Mouse (Mus musculus) limb, embryonic 10.5 days (tissue): Measurements from ENCODE around the gene Pdf. TPM values are rescaled to one million over a fixed set of nuclear protein-coding genes. Genes with fewer than 3 reads are reported as not detected.
"Not testable (repeated sequence)": the region's sequence is repeated elsewhere in the genome, so short reads cannot be mapped to it uniquely, and the experiment has no call there.

Source experiments
- DNase-seq: peaks from one replicate; pipeline ENCODE4 v3.0.0-alpha.2; 2017; ENCODE audit warnings: low spot score
- H3K27ac ChIP-seq: fragments of 300-500 bp; sonication (generic); 2 replicates; pipeline ENCODE4 v1.5.1; 2016; ENCODE audit warnings: mild to moderate bottlenecking
- H3K27me3 ChIP-seq: fragments of 300-500 bp; sonication (generic); 2 replicates; pipeline ENCODE4 v1.6.1; 2016; ENCODE audit warnings: low read depth, mild to moderate bottlenecking; ENCODE audit not compliant: poor library complexity, severe bottlenecking
- H3K36me3 ChIP-seq: fragments of 300-500 bp; sonication (generic); 2 replicates; pipeline ENCODE4 v1.6.1; 2016; ENCODE audit warnings: mild to moderate bottlenecking, moderate library complexity
- H3K4me1 ChIP-seq: fragments of 300-500 bp; sonication (generic); 2 replicates; pipeline ENCODE4 v1.6.1; 2016
- H3K4me3 ChIP-seq: fragments of 300-500 bp; sonication (generic); 2 replicates; pipeline ENCODE4 v1.5.1; 2016; ENCODE audit warnings: mild to moderate bottlenecking, moderate library complexity
- H3K9me3 ChIP-seq: fragments of 300-500 bp; sonication (generic); replicated peaks from 2 replicates; pipeline ENCODE4 v1.6.1; 2016; ENCODE audit warnings: mild to moderate bottlenecking
- WGBS: fragments of 180-500 bp; shearing (Covaris S2); methylation state at CpG from one replicate; pipeline ENCODE4 v1.1.7; 2016; 5-methylcytosine and 5-hydroxymethylcytosine counted together
- polyA plus RNA-seq: library from polyadenylated mRNA; unstranded; fragments of >200 nt; fragmentation: Nextera tagmentation; extraction: Ambion mirVana; gene quantifications from 2 replicates; pipeline ENCODE4 v1.2.1, GENCODE M21; 2016

Gene Pdf
- polyA plus RNA-seq, 1 experiment from 2014 or later, result 61.1 TPM

- 4% methylated on average over 66 of the region's 66 CpGs for WGBS
- peaks cover 25% of the 10 kb centered on the region for H3K4me1 ChIP-seq
- H3K27ac ChIP-seq, result peak within 1 kb of the TSS; percentile 91
These were observed 17.5 kb downstream of the Pdf start, which contains the start of gene Vps4a for GRCm38 (mm10) chr8:107030650-107031576. Vps4a (plus strand) TSS chr8:107031222.

GRCm38 (mm10) chr8:107030058-107030457 is 18.4 kb downstream of the Pdf start:
- Histone ChIP-seq H3K9me3 (no peaks in the 10 kb centered on the region), H3K4me3 (no peak overlapping the region), H3K4me1 (peaks cover 25% of the 10 kb centered on the region), H3K36me3 (no peaks in the 10 kb centered on the region), H3K27me3 (no peaks in the 10 kb centered on the region), H3K27ac (no peak overlapping the region)
- no peak for DNase-seq
- 75% methylated on average over 5 of the region's 5 CpGs for WGBS

More at GRCm38 (mm10) chr8:107030650-107031576, 17.5 kb downstream of the Pdf start, which contains the start of gene Vps4a:
- Histone ChIP-seq H3K27me3 (no peaks in the 10 kb centered on the region), H3K36me3 (peaks cover 7% of the 10 kb centered on the region), H3K4me3 (peak within 1 kb of the TSS; percentile 98), H3K9me3 (no peaks in the 10 kb centered on the region)
- peak; percentile 96 for DNase-seq

- WGBS, result 84% methylated on average over 3 of the region's 3 CpGs
- Histone ChIP-seq H3K9me3 (no peaks in the 10 kb centered on the region), H3K4me1 (peaks cover 25% of the 10 kb centered on the region), H3K27ac (no peak overlapping the region), H3K36me3 (no peaks in the 10 kb centered on the region), H3K27me3 (no peaks in the 10 kb centered on the region), H3K4me3 (no peak overlapping the region)
- DNase-seq, result no peak
These were observed 19.1 kb downstream of the Pdf start for GRCm38 (mm10) chr8:107029310-107029709.

GRCm38 (mm10) chr8:107023479-107023878 is 24.9 kb downstream of the Pdf start:
- H3K9me3 ChIP-seq, result no peaks in the 10 kb centered on the region
- no peak for DNase-seq
- WGBS, result 90% methylated on average over 8 of the region's 8 CpGs

GRCm38 (mm10) chr8:107014915-107015314 is 33.5 kb downstream of the Pdf start:
- DNase-seq, result no peak
- Histone ChIP-seq H3K4me1 (no peaks in the 10 kb centered on the region), H3K36me3 (peaks cover 37% of the 10 kb centered on the region), H3K27me3 (no peaks in the 10 kb centered on the region), H3K4me3 (no peak overlapping the region), H3K9me3 (no peaks in the 10 kb centered on the region), H3K27ac (no peak overlapping the region)
- WGBS, result 96% methylated on average over 1 of the region's 1 CpGs

More at GRCm38 (mm10) chr8:107023479-107023878, 24.9 kb downstream of the Pdf start:
- H3K36me3 ChIP-seq, result no peaks in the 10 kb centered on the region
- no peak overlapping the region for H3K4me3 ChIP-seq
- no peaks in the 10 kb centered on the region for H3K4me1 ChIP-seq
- H3K27ac ChIP-seq, result no peak overlapping the region
- no peaks in the 10 kb centered on the region for H3K27me3 ChIP-seq

DNA sequence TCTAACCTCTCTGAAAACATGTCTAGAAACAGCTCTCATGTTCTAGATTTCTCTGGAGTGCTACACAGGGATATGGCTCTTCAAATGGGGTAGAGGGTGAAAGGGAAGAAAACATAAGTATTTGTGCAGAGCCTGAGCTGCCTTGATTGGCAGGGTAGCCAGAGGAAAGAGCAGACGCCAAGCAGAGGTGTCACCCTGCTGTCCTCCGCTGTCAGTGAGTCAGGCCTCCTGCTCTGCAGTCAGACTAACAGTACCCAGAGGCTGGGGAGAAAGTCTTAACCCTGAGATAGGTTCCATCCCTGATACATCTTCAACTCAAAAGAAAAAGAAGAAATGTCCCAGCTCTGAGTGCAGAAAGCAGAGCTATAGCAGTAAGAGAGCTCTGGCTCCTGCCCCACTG is 35.7 kb downstream of the Pdf start:
- no peaks in the 10 kb centered on the region for H3K9me3 ChIP-seq
- H3K36me3 ChIP-seq, result peaks cover 59% of the 10 kb centered on the region
- 79% methylated on average over 2 of the region's 2 CpGs for WGBS

GRCm38 (mm10) chr8:107007795-107008194 is 40.6 kb downstream of the Pdf start:
- 84% methylated on average over 3 of the region's 3 CpGs for WGBS
- Histone ChIP-seq H3K36me3 (peaks cover 83% of the 10 kb centered on the region), H3K4me1 (no peaks in the 10 kb centered on the region), H3K27ac (no peak overlapping the region), H3K4me3 (no peak overlapping the region), H3K27me3 (no peaks in the 10 kb centered on the region), H3K9me3 (no peaks in the 10 kb centered on the region)
- no peak for DNase-seq

More for the DNA sequence above, 35.7 kb downstream of the Pdf start:
- Histone ChIP-seq H3K4me3 (no peak overlapping the region), H3K27ac (no peak overlapping the region), H3K4me1 (no peaks in the 10 kb centered on the region), H3K27me3 (no peaks in the 10 kb centered on the region)
- DNase-seq, result no peak

DNA sequence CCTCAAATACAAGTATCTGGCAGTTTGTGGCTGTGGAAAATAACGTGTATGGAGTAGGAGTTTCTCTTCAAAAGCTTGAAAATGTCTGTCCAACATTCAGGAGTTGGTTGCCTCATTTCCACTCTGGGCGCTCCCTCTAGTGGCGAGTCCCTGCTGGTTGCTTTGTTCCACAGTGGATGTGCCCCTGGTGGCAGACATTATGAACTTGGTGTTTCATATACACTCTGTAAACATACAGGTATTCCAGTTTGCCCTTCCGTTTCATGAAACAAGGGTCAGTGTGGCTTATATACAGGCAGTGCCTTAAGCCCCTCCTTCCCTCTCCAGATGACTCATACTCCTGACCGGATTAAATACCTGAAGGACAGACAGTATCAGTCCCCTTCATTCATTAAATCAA is 45.9 kb downstream of the Pdf start:
- Histone ChIP-seq H3K36me3 (peaks cover 47% of the 10 kb centered on the region), H3K9me3 (no peaks in the 10 kb centered on the region), H3K27me3 (no peaks in the 10 kb centered on the region), H3K27ac (no peak overlapping the region), H3K4me1 (no peaks in the 10 kb centered on the region), H3K4me3 (no peak overlapping the region)
- DNase-seq, result peak; percentile 89
- 58% methylated on average over 5 of the region's 5 CpGs for WGBS

DNA sequence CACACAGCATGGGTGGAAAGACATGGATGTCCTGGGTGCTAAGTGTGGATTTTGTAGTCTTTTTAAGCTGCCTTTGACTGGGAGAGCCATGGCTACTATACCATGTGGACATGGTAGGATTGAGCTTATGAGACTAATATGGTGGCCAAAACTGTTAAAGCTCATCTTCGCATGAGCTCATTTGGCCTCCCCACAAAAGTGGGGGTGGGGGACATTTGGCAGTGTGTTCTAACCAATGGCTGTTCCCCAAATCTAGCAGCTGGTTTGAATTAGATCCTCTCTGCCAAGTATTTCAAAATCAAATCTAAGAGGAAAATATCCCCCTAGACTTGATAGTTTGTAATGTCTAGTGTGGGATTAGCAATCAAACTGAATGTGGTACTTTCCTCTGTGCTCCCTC is 49.3 kb downstream of the Pdf start:
- H3K4me3 ChIP-seq, result no peak overlapping the region
- no peak overlapping the region for H3K27ac ChIP-seq
- H3K36me3 ChIP-seq, result peaks cover 57% of the 10 kb centered on the region
- no peaks in the 10 kb centered on the region for H3K27me3 ChIP-seq
- DNase-seq, result no peak
- no peaks in the 10 kb centered on the region for H3K9me3 ChIP-seq
- H3K4me1 ChIP-seq, result no peaks in the 10 kb centered on the region
- 94% methylated on average over 1 of the region's 1 CpGs for WGBS

DNA sequence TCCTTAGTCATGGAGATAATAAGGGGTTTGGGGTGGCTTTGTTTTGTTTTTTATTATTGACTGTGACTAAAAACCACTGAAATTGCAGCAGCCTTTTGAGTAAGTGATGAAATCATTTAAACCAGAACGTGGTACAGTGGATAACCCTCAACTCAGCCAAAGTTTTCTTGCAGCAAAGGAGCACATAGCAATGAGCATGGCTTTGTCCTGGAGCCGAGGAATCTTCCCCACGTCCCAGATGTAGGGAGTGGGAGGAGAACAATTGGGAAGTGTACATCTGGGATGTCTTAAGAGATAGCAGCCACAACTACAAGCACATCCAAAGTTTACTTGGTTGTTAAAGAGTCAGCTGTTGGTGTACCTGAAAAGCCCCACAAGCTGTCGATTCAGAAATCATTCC is 51.0 kb downstream of the Pdf start:
- H3K36me3 ChIP-seq, result peaks cover 65% of the 10 kb centered on the region
- no peaks in the 10 kb centered on the region for H3K9me3 ChIP-seq
- no peaks in the 10 kb centered on the region for H3K4me1 ChIP-seq
- DNase-seq, result no peak
- 93% methylated on average over 4 of the region's 4 CpGs for WGBS
- no peaks in the 10 kb centered on the region for H3K27me3 ChIP-seq
- no peak overlapping the region for H3K27ac ChIP-seq
- H3K4me3 ChIP-seq, result no peak overlapping the region

- DNase-seq, H3K9me3 ChIP-seq, H3K27ac ChIP-seq, H3K4me3 ChIP-seq, H3K4me1 ChIP-seq, H3K27me3 ChIP-seq: not testable (repeated sequence)
- H3K36me3 ChIP-seq, result peaks cover 71% of the 10 kb centered on the region
- 85% methylated on average over 4 of the region's 4 CpGs for WGBS
These were observed 52.1 kb downstream of the Pdf start for GRCm38 (mm10) chr8:106996339-106996738.
